Mouse (Mus musculus) C2C12 (cell line): ENCODE data around the gene Vegfd.

ENCODE experiments used
- CEBPB ChIP-seq: IDR thresholded peaks from one replicate; pipeline ENCODE4 v1.6.1; 2011; ENCODE audit warnings: low read depth, mild to moderate bottlenecking, control low read depth, moderate library complexity
- CTCF ChIP-seq: IDR thresholded peaks from one replicate; pipeline ENCODE4 v1.5.1; 2011; ENCODE audit not compliant: control insufficient read depth, insufficient read depth, insufficient read length
- MAX ChIP-seq: IDR thresholded peaks from one replicate; pipeline ENCODE4 v1.6.1; 2011; ENCODE audit warnings: mild to moderate bottlenecking, control low read depth
- MYOD1 ChIP-seq: IDR thresholded peaks from one replicate; pipeline ENCODE4 v1.6.1; 2011; ENCODE audit warnings: low read depth; ENCODE audit not compliant: control insufficient read depth, insufficient read length
- MYOG ChIP-seq: IDR thresholded peaks from one replicate; pipeline ENCODE4 v1.6.1; 2011; ENCODE audit not compliant: control insufficient read depth, insufficient read length; ENCODE audit errors: extremely low read depth
- USF1 ChIP-seq: IDR thresholded peaks from one replicate; pipeline ENCODE4 v1.6.1; 2011; ENCODE audit warnings: low read depth, mild to moderate bottlenecking, control low read depth, moderate library complexity

DNA sequence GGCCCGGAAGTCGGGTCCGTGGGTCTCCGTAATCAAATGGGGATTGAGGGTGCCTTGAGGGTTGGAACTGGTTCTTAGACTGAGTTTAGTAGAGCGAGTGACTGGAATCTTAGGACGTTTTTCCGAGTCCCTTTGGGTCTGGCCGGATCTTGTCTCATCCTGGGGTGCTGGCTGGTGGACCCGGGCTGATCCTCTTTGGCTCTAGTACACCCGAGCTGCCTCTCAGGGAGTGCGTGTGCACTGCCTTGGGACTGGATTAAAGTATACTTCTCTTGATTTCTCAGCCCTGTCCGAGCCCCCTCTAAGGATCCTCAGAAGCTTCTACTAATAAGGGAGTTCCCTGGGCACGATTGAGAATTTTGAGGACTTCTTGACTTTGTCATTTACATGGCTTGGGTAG is 46.8 kb downstream of the Vegfd start:
- no peak for TF ChIP-seq MYOD1
- TF ChIP-seq CTCF = no peak
- TF ChIP-seq MAX = no peak
- TF ChIP-seq USF1 = no peak
- no peak for TF ChIP-seq CEBPB
- TF ChIP-seq MYOG = no peak
